Mouse (Mus musculus) midbrain, embryonic 11.5 days (tissue): ENCODE data around the gene Eddm3b. TPM values are rescaled to one million over a fixed set of nuclear protein-coding genes. Genes with fewer than 3 reads are reported as not detected.
A peak's percentile ranks its signal among the peaks of the same experiment; 100 is the strongest.

Experiments used
- ATAC-seq: fragments of 200-750 bp; cut with Nextera tagmentation; 2 replicates; pipeline ENCODE4 v1.8.0; 2017; ENCODE audit warnings: moderate TSS enrichment, moderate library complexity; ENCODE audit not compliant: low FRiP score
- DNase-seq: peaks from one replicate; pipeline ENCODE4 v3.0.0; 2015; ENCODE audit warnings: low spot score; ENCODE audit errors: missing footprints
- H3K27ac ChIP-seq: fragments of 300-500 bp; sonication (generic); 2 replicates; pipeline ENCODE4 v1.5.1; 2014; ENCODE audit warnings: low read depth, low read length
- H3K27me3 ChIP-seq: fragments of 300-500 bp; sonication (generic); 2 replicates; pipeline ENCODE4 v1.6.1; 2014; ENCODE audit warnings: mild to moderate bottlenecking, low read length, moderate library complexity, mixed read lengths; ENCODE audit not compliant: control insufficient read depth, insufficient read depth
- H3K36me3 ChIP-seq: fragments of 300-500 bp; sonication (generic); 2 replicates; pipeline ENCODE4 v1.6.1; 2014; ENCODE audit warnings: mild to moderate bottlenecking, low read length, moderate library complexity, mixed read lengths; ENCODE audit not compliant: control insufficient read depth, insufficient read depth
- H3K4me1 ChIP-seq: fragments of 300-500 bp; sonication (generic); 2 replicates; pipeline ENCODE4 v1.6.1; 2014; ENCODE audit warnings: low read length; ENCODE audit not compliant: control insufficient read depth, insufficient read depth
- H3K4me2 ChIP-seq: fragments of 300-500 bp; sonication (generic); 2 replicates; pipeline ENCODE4 v1.6.1; 2014; ENCODE audit warnings: mild to moderate bottlenecking, moderate library complexity
- H3K4me3 ChIP-seq: fragments of 300-500 bp; sonication (generic); 2 replicates; pipeline ENCODE4 v1.5.1; 2014; ENCODE audit warnings: low read depth, low read length
- H3K9ac ChIP-seq: fragments of 300-500 bp; sonication (generic); 2 replicates; pipeline ENCODE4 v1.6.1; 2014; ENCODE audit warnings: low read length
- H3K9me3 ChIP-seq: fragments of 300-500 bp; sonication (generic); 2 replicates; pipeline ENCODE4 v1.6.1; 2016; ENCODE audit warnings: low read length; ENCODE audit not compliant: control insufficient read depth
- WGBS: fragments of 180-500 bp; shearing (Covaris S2); extraction: QIAGEN DNeasy Blood & Tissue Kit; methylation state at CpG from one replicate; pipeline ENCODE4 v1.1.7; 2014; 5-methylcytosine and 5-hydroxymethylcytosine counted together
- polyA plus RNA-seq: library from polyadenylated mRNA; unstranded; fragments of >200 nt; fragmentation: Nextera tagmentation; extraction: Ambion mirVana; gene quantifications from 2 replicates; pipeline ENCODE4 v1.2.1, GENCODE M21; 2014

Gene Eddm3b
- not detected in 2 replicates for polyA plus RNA-seq

DNA sequence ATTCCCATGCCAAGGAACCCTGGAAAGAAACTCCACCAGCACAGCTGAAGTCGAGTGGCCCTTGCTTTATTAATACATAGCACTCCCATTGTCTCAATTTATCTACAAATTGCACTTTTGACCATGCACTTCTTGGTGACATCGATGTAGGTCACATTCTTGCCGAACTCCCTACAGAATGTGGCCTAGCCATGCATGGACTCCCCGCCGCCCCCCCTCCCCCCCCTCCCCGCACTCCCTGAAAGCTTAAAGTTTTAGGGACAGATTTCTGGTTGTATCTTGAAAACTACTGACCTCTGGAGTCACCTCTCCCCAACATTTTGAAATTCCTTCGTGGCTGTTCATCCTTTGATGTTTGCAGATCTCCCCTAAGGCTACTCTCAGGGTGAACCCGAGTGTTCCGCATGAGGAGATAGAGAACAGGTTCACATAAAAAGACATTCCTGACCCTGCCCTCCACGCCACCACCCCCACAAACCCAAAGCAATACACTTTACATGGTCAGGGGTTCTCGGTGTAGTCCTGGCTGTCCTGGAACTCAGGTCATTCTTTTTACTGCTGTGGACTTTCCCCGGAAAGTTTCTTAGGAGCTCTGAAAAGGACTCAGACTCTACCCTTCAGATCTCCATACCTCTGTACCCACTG lies at the start of gene Eddm3b:
Gene Eddm3b (plus strand): TSS at position 511 of the 645 bp plus-strand sequence.
- H3K27ac ChIP-seq = no peak within 1 kb of the TSS
- 38% methylated on average over 12 of the region's 12 CpGs for WGBS
- no peaks in the 10 kb centered on the region for H3K36me3 ChIP-seq
- ATAC-seq (no peak), DNase-seq (no peak)
- H3K27me3 ChIP-seq = no peaks in the 10 kb centered on the region
- H3K4me2 ChIP-seq = 0 out of 2 replicates have a peak within 1 kb of the TSS, but pooled peaks have one; percentile 3
- no peak within 1 kb of the TSS for H3K4me3 ChIP-seq
- H3K9me3 ChIP-seq = no peaks in the 10 kb centered on the region; the same call in 1 of the 2 replicates
- no peaks in the 10 kb centered on the region for H3K4me1 ChIP-seq
- H3K9ac ChIP-seq = no peak within 1 kb of the TSS

DNA sequence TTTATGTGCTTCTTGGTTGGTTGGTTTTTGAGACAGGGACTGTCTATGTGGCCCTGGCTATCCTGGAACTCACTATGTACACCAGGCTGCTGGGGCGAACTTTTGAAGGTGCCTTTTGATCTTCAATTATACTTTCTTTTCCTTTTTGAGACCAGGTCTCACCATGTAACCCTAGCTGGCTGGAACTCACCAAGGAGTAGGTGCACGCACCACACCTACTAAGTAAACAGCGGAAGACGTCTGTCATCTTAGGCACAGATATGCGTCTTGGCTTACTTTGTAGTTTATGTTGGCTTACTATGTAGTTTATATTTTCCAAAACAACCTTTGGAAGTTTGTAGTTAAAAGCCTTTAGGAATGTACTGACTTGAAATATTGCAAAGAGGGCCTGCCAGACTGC lies 45.3 kb upstream of the Eddm3b start:
- H3K9ac ChIP-seq = no peak overlapping the region
- H3K9me3 ChIP-seq = no peaks in the 10 kb centered on the region
- no peaks in the 10 kb centered on the region for H3K27me3 ChIP-seq
- DNase-seq (no peak), ATAC-seq (no peak)
- H3K4me2 ChIP-seq = no peak overlapping the region
- H3K4me1 ChIP-seq = no peaks in the 10 kb centered on the region
- H3K36me3 ChIP-seq = no peaks in the 10 kb centered on the region
- no peak overlapping the region for H3K27ac ChIP-seq
- H3K4me3 ChIP-seq = no peak overlapping the region
- WGBS = 92% methylated on average over 5 of the region's 5 CpGs

DNA sequence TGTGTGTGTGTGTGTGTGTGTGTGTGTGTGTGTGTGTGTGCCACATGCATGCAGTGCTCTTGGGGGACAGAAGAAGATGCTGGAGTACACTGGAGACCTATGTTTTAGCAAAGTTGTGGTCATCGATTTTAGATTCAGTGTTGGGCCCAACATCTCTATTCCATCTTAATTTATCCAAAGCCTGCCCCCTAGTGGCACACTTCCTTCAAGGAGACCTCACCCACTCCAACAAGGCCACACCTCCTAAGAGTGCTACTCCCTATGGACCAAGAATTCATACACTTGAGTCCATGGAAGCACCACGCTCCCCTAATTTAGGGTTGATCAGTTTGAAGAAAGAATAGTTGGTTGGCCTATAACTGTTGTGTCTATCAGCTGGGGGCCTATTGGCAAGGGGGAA lies 44.6 kb upstream of the Eddm3b start:
- 89% methylated on average over 2 of the region's 2 CpGs for WGBS
- Histone ChIP-seq H3K4me3 (no peak overlapping the region), H3K4me2 (no peak overlapping the region), H3K9me3 (no peaks in the 10 kb centered on the region), H3K27me3 (no peaks in the 10 kb centered on the region), H3K4me1 (no peaks in the 10 kb centered on the region), H3K27ac (no peak overlapping the region), H3K9ac (no peak overlapping the region), H3K36me3 (no peaks in the 10 kb centered on the region)
- DNase-seq (no peak), ATAC-seq (no peak)

DNA sequence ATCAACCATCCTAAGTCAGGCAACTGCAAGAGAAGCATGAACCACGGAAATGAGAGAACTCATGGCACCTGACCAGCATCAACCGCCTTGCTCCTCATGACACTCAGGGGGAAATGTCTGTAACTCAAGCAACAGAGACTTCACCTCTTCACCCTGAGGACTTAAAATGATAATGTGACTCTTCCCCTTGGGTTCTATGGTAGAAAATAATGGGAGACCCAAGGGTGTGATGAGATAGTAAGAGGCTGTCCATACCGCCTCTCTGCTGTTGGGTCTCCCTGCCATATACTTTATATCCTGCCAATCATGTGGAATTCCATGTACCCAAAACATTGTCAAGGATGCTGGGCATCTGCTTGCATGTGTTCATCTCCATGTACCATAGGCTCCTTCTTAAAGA lies 39.9 kb upstream of the Eddm3b start, which contains the start of gene Olfr750:
Gene Olfr750 (minus strand): TSS at position 101 of the 400 bp plus-strand sequence.
- Histone ChIP-seq H3K4me2 (no peak within 1 kb of the TSS), H3K36me3 (no peaks in the 10 kb centered on the region), H3K9ac (no peak within 1 kb of the TSS), H3K4me3 (no peak within 1 kb of the TSS), H3K27me3 (no peaks in the 10 kb centered on the region), H3K4me1 (no peaks in the 10 kb centered on the region), H3K9me3 (no peaks in the 10 kb centered on the region), H3K27ac (no peak within 1 kb of the TSS)
- ATAC-seq (no peak), DNase-seq (no peak)
- 85% methylated on average over 3 of the region's 3 CpGs for WGBS

DNA sequence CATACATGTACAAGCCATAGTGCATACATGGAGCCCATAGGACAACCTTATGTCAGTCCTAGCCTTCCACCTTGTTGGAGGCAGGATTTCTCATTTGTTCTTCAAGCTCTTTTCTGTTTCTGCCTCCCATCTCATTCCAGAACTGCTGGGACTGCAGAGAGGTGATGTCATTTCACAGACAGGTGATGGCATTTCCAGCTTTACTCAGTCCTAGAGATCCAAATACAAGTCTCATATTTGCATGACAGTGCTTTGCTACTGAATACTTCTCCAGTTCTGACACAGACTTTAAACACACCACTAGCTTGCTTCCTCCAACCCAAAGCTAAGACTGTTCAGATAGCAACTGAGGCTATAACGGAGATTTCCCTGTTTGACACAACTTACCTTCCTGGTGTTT lies 35.0 kb upstream of the Eddm3b start:
- WGBS = 82% methylated on average over 1 of the region's 1 CpGs
- no peak overlapping the region for H3K9ac ChIP-seq
- no peaks in the 10 kb centered on the region for H3K9me3 ChIP-seq
- peaks cover 9% of the 10 kb centered on the region for H3K4me1 ChIP-seq
- H3K4me2 ChIP-seq = no peak overlapping the region
- H3K36me3 ChIP-seq = no peaks in the 10 kb centered on the region
- DNase-seq (no peak), ATAC-seq (no peak)
- no peak overlapping the region for H3K27ac ChIP-seq
- no peaks in the 10 kb centered on the region for H3K27me3 ChIP-seq
- no peak overlapping the region for H3K4me3 ChIP-seq

DNA sequence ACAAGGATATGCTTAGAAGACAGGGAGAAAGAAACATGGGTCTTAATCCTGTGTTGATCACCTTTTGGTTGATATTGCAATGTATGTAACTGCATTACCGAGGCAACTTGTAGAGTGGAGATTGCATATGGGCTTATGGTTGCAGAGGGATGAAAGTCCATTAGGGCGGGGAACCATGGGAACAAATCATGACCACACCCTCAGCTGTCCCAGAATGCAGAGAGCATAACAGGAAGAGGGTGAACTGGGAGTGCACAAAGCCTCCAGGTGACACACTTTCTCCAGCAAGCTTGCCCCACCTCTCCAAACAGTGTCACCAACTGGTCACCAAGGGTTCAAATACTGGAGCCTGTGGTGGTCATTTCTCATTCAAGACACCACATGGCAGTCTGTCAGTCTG lies 33.2 kb upstream of the Eddm3b start:
- Histone ChIP-seq H3K9ac (no peak overlapping the region), H3K4me3 (no peak overlapping the region), H3K27ac (no peak overlapping the region), H3K9me3 (no peaks in the 10 kb centered on the region), H3K36me3 (no peaks in the 10 kb centered on the region), H3K4me1 (peaks cover 9% of the 10 kb centered on the region), H3K4me2 (no peak overlapping the region), H3K27me3 (no peaks in the 10 kb centered on the region)
- 88% methylated on average over 2 of the region's 2 CpGs for WGBS
- DNase-seq = no peak
- no peak for ATAC-seq

DNA sequence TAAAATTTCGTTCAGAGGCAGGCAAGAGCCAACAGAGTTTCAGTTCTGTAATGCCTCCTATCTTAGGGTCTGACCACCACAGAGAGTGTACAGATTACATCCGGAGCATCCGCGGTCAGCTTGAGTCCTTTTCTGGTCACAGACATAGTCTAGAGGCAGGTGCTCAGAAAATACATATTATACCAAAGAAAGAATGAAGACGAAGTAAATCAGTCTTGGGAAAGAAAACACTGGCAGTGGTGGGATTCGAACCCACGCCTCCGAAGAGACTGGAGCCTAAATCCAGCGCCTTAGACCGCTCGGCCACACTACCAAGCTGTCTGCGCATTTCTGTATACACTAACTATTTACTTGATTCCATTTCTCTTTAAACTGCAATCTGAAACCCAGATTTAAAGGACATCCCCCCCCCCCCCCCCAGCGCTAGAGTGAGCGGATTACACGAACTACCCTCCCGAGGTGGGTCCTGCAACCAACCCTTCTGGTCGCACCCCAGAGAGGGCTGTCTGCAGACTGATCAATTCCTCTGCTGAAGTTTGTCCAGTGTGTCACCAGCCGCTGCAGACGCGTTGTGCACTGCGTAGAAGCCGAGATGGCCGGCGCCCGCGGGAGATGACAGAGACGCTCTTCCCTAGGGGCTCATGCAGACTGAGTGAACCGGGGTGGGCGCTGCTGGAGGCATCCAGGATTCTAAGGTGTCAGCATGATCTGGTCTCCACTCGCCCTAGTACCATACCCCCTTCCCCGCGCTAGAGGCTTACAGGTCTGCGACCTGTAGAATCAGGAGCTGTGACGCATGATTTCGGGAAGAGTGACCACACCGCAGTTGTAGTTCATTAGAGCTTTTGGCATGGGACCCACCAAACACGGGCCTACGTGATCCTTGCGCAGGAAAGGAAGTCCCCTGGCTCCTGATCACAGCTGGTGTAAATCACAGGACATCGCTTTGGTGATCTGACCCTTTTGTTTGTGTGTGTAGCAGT lies 31.3 kb upstream of the Eddm3b start:
- 3% methylated on average over 40 of the region's 40 CpGs for WGBS
- Histone ChIP-seq H3K4me3 (peak overlapping the region; percentile 46), H3K27ac (no peak overlapping the region), H3K4me1 (peaks cover 9% of the 10 kb centered on the region), H3K36me3 (no peaks in the 10 kb centered on the region), H3K4me2 (peak overlapping the region; percentile 71), H3K9ac (peak overlapping the region; percentile 49), H3K9me3 (no peaks in the 10 kb centered on the region), H3K27me3 (no peaks in the 10 kb centered on the region)
- DNase-seq (peak; percentile 98), ATAC-seq (peak; percentile 80)

DNA sequence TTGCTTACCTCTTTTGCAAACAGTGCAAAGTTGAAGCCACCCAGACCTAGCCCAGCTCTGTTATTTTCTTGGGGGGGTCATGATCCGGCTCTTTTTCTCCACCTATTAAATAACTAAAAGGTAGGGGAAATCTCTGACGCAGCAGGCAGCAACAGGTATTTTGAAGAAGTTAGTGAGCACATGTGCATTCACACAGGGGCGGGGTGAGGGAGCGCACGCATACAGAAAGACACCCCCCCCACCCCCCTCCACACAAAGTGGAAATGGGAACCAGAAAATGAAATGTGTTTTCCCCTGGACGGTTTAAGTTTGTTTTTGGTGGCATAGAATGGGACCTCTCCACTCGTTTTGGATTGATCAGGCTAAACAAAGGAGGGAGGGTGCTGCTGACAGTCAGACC lies 30.4 kb upstream of the Eddm3b start:
- no peak overlapping the region for H3K27ac ChIP-seq
- no peaks in the 10 kb centered on the region for H3K27me3 ChIP-seq
- H3K4me2 ChIP-seq = peak overlapping the region; percentile 71
- peak overlapping the region; percentile 46 for H3K4me3 ChIP-seq
- H3K9me3 ChIP-seq = no peaks in the 10 kb centered on the region
- peaks cover 9% of the 10 kb centered on the region for H3K4me1 ChIP-seq
- WGBS = 10% methylated on average over 7 of the region's 7 CpGs
- no peak for ATAC-seq
- DNase-seq = no peak
- peak overlapping the region; percentile 49; the same call in 1 of the 2 replicates for H3K9ac ChIP-seq
- H3K36me3 ChIP-seq = no peaks in the 10 kb centered on the region

DNA sequence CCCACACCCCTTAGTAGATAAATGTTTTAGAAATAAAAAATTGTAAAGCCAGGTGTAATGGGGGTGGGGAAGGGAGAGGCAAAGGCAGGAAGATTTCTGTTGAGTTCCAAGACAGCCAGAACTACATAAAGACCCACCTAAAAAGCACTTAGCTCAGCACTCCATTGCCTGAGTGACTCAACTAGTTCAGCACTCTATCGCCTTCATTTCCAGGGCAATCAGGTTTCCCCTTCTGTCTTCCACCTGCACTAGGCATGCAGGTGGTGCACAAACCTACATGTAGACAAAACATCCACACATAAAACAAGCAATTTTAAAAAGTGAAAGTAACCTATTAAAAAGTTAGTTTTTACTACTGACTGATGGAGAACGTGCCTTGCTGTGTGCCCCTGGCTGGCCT lies 29.1 kb upstream of the Eddm3b start:
- 78% methylated on average over 2 of the region's 2 CpGs for WGBS
- no peak for ATAC-seq

More for the DNA sequence above, 29.1 kb upstream of the Eddm3b start:
- Histone ChIP-seq H3K4me1 (peaks cover 9% of the 10 kb centered on the region), H3K36me3 (no peaks in the 10 kb centered on the region), H3K27me3 (no peaks in the 10 kb centered on the region), H3K9ac (no peak overlapping the region), H3K27ac (no peak overlapping the region), H3K9me3 (no peaks in the 10 kb centered on the region), H3K4me3 (no peak overlapping the region), H3K4me2 (no peak overlapping the region)
- no peak for DNase-seq
